Mouse (Mus musculus): ENCODE measurements around the gene C2cd4c.

C2cd4c gene

GRCm38 (mm10) chr10:79612192-79613135 is 1.4 kb downstream of the C2cd4c start:
- no peak for DNase-seq

- no peak for DNase-seq
Observed at GRCm38 (mm10) chr10:79611296-79611695, 2.5 kb downstream of the C2cd4c start.

- no peak for DNase-seq
Observed at GRCm38 (mm10) chr10:79609276-79609675, 4.5 kb downstream of the C2cd4c start.

DNA sequence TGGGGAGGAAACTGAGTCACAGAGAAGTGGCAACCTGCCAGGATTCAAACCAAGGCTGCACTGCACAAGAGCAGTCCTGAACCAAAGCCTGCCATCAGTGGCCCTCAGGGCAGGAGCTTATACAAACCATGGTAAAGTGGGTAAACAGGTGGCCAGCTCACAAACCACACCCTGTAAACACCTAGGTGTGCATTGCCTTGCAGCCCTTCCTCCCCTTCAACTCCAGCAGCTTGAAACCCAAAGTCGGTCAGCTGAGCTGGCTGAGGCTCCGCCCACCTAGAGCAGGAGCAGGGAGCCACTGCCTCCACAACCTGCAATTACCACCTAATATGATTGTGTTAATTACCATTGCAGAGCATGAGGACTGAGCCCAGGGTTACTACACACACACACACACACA is 5.9 kb downstream of the C2cd4c start:
- no peak for DNase-seq

- no peak for DNase-seq
Observed at GRCm38 (mm10) chr10:79606537-79606936, 7.3 kb downstream of the C2cd4c start.

DNA sequence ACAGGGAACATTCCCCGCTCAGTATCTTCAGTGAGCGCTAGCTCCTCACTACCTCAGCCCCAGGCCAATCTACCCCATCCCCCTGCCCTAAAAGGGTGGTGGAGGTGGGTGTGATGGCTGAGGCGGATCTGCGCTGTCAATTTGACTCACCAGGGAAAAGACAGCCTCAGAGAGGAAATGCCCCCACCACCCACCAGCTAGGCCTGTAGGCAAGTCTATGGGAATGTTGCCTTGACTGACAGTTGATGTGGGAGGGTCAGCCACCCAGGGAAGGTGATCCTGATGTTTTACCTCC is 15.9 kb downstream of the C2cd4c start:
- DNase-seq: no peak

DNA sequence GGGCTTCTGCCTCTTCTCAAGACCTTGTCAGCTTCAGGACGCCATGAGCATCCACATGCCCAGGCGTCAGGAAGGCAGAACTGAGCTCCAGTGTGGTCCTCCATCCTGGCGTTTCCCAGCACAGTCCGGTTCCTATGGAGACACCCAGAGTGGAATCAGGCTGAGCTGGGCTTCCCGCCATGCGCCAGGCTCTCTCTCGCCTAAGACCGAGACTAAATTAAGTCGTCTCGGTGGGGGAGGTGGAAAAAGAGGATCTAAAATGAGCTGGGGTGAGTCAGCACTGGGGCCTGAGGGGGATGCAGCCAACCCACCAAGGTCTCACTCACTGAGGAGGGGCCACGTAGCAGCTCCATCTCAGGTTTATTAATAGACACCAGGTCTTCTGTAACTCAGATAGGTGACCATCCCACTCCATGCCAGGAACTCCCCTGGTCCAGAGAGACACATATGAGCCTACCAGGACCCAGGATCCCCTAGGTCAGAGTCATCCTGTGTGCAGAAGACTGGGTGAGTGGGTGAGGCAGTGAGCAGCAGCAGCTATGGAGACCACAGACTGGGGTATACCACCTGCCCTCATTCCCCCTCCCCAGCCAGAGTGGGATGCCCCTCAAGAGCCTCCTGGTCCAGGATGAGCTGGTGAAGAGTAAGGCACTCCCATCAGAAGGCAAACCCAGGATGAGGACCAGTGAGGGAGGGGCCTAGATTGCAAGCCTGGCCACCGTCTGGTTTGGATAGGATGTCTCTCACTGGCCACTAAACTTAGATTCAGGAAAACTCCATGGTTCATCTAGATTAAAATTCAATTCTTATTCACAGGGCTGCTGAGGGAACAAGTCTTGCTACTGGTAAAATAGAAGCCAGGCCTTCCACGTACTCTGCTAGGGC is 16.5 kb downstream of the C2cd4c start:
- DNase-seq: no peak

- DNase-seq: no peak
Observed at GRCm38 (mm10) chr10:79595590-79595929, 18.3 kb downstream of the C2cd4c start.

DNA sequence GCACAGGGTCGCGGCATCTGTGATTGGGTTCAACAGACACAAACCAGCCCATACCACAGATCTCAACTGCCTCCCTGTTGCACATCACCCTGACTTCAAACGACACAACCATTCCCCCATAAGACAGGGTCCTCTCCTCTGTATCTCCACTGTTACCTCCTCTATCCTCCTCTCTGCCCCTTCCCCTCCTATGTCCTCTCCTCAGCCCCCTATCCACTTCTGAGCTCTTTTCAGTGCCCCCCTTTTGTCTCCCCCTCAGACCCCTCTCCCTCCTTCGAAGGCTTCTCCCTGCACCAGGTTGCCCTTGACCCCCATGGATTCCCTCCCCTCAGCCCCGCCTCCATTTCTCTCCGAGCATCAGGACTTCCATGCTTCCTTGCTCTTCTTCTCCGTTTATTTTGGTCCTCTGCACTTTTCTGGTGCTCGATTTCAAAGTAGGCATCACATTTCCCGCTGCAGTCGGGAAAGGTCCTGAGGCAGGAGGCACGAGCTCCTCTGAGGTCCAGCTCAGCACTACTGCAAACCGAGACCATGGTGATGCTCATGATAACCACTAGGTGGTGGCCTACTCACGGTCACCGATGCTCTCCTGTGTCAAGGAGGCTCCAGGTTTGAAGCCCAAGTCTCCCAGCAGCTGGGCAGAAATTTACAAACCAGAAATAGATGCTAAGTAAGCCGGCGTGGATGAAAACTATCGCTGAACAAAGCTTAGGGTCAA is 18.8 kb downstream of the C2cd4c start:
- DNase-seq: peak; percentile 52

DNA sequence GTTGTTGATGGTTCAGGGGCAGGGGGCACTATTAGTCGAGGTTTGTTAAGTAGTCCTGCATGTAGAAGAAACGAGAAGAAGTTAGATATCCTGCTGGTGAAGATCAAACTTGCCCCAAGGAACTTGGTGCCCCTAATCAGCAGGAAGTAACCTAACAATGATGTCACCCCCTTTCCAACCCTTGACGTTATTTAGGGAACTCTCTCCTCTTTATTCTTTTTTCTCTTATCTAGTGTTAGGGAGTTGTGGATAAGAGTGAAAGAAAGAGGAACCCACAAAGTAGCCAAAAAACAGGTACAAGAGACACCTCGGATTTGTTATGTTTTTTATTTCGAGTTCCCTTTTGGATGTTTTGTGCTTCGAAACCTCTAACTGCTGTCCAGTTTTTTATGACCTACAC is 19.7 kb downstream of the C2cd4c start:
- no peak for DNase-seq

GRCm38 (mm10) chr10:79590702-79591101 is 23.1 kb downstream of the C2cd4c start:
- DNase-seq: no peak

GRCm38 (mm10) chr10:79587752-79588126 is 26.1 kb downstream of the C2cd4c start:
- DNase-seq: no peak

GRCm38 (mm10) chr10:79587061-79587751 is 26.6 kb downstream of the C2cd4c start, which contains the start of gene Theg:
Gene Theg (minus strand): TSS chr10:79587331.
- DNase-seq: no peak

DNA sequence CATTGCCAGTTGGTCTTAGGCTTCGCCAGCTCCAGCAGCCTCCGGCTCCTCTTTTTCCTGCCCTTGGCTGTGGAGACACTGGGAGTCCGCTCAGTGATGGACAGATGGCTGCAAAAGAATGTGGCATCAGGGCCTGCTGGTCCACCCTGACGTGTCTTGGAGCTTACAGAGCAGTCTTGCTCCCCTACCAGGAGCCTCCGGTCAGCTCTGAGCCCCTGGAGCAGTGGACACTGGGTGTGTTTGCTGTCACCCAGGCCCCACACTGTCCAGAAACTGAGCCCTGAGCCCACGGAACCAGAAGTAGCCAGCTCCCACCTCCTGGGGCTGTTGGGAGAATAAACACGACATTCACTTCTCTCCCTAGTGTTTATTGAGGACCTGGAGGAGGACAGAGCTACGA is 27.6 kb downstream of the C2cd4c start:
- DNase-seq: no peak

DNA sequence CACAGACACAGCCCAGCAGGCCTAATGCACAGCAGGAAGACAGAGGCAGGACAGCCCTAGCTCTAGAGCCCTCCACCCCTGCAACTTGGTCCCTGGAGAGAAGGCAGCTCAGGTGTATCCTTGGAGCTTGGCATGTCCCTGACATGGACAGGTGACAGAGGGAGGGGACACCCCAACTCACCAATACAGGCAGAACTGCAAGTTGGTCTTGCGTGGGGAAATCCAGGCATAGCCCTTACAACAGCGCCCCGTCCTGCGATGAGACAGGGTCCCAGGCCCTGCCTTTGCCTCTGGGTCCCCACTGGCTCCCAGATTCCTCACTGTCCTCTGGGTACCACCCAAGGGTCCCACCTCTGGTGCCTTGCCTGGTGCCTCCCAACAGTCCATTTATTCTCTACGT is 28.1 kb downstream of the C2cd4c start:
- no peak for DNase-seq

- no peak for DNase-seq
Observed at GRCm38 (mm10) chr10:79585136-79585535, 28.7 kb downstream of the C2cd4c start.

- no peak for DNase-seq
Observed at GRCm38 (mm10) chr10:79584426-79584825, 29.4 kb downstream of the C2cd4c start.

DNA sequence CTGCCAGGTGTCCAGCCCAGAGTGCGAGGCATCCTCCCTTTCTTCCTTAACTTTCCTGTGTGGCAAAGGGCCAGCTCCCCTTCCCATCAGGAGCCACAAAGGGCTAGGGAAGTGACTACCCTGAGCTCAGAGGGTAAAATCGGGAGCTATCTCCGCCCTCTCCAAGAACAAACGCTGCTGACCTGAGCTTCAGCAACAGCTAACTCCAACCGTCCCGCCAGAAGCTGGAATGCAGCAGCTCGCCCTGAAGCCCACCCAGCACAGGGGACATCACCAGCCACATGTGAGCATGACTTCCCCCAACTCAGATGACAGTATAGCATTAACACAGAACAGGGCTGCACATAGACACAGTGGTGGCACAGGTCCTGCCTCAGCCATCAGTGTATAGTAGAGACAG is 29.8 kb downstream of the C2cd4c start:
- DNase-seq: no peak

GRCm38 (mm10) chr10:79581501-79581900 is 32.3 kb downstream of the C2cd4c start:
- DNase-seq: no peak

GRCm38 (mm10) chr10:79580811-79581210 is 33.0 kb downstream of the C2cd4c start:
- DNase-seq: peak; percentile 32

DNA sequence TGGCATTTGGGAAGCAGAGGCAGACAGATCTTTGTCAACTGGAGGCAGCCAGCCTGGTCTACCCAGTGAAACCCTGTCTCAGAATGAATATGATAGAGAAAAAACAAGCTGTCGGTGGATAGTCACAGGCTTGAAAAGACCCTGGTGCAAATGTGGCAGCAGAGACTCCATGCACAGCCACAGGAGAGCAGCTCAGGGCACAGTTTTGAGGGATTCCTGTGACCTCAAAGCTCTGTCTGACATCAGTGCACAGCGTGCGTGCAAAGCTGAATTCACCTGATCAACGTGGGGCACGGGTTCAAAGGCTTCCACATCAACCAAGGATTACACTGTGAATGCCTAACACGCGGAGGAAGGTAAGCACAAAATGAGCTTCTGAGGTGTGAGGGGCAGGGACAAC is 33.5 kb downstream of the C2cd4c start:
- DNase-seq: no peak

DNA sequence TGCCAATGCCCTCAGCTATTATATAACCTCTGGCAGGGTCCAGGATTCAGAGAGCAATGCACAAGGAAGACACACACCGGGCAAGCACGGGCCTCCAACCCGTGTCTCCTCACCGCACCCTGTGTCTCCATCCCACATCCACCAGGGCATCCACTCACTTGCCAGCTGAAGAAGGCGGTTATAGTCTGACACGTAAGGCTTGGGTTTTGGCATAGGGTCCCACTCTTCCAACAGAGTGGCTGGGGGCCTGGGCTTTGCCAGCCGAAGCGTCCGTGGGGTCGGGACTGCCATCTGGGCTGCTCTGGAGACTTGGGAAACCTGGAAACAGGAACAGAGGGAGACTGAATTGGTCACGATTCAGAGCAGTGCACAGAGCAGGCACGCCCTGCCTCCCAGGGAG is 34.0 kb downstream of the C2cd4c start:
- DNase-seq: no peak

GRCm38 (mm10) chr10:79578891-79579290 is 34.9 kb downstream of the C2cd4c start:
- DNase-seq: no peak

Measured in kidney, adult 18-20 months (tissue).